Mouse (Mus musculus): ENCODE data around the gene Pithd1. TPM values are rescaled to one million over a fixed set of nuclear protein-coding genes. Genes with fewer than 3 reads are reported as not detected.
"Not testable (repeated sequence)": the region's sequence is repeated elsewhere in the genome, so short reads cannot be mapped to it uniquely, and the experiment has no call there.

The Pithd1 gene
- polyA plus RNA-seq, 1 experiment from 2014 or later = 44.8 TPM

DNA sequence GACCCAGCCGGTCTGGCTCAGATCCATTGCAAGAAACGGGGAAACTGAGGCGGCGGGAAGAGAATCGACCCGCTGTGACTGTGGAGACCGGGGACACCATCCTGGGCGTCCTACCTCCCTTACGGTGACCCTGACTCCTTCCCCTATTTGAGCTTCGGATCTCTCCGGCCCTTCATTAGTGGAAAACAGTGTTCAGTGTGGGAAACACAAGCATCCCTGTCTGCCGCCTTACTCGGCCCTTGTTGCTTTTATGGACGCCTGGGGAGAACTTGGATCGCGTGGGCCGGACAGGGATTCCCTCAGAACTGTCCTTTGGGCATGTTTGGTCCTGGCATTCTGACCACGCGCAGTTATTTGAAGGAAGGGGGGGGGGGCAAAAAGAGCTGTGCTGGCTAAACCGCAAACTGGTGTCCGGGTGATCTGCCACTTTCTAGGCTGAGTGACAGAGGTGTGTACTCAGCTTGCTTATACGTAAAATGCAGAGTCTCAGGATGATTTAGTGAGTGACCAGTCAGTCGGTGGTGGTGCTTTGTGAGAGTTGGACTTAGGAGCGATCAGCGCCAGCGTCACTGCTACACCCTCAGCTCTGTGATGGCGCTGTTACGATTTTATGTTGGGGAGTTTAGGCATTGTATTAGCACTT is 40.3 kb downstream of the Pithd1 start:
- Histone ChIP-seq H3K27ac (ENCODE audit: low read length) (peak overlapping the region; percentile 75), H3K4me1 (ENCODE audit: control insufficient read depth, insufficient read depth, low read length) (0 out of 2 replicates have a peak, but pooled peaks cover 6% of the 10 kb centered on the region), H3K9me3 (replicated peaks; ENCODE audit: control insufficient read depth, low read length) (no peaks in the 10 kb centered on the region), H3K4me3 (replicated peaks; ENCODE audit: low read length) (peak overlapping the region; percentile 83), H3K27me3 (ENCODE audit: control insufficient read depth, insufficient read depth, low read length) (no peaks in the 10 kb centered on the region), H3K4me2 (ENCODE audit: low read depth, low read length) (peak overlapping the region; percentile 82), H3K36me3 (ENCODE audit: control insufficient read depth, insufficient read depth, low read length) (peaks cover 10% of the 10 kb centered on the region), H3K9ac (ENCODE audit: low read length) (peak overlapping the region; percentile 86)
- peak; percentile 11; the same call in 1 of the 2 replicates for ATAC-seq (ENCODE audit: insufficient read depth, low FRiP score)
- WGBS = 1% methylated on average over 28 of the region's 28 CpGs

DNA sequence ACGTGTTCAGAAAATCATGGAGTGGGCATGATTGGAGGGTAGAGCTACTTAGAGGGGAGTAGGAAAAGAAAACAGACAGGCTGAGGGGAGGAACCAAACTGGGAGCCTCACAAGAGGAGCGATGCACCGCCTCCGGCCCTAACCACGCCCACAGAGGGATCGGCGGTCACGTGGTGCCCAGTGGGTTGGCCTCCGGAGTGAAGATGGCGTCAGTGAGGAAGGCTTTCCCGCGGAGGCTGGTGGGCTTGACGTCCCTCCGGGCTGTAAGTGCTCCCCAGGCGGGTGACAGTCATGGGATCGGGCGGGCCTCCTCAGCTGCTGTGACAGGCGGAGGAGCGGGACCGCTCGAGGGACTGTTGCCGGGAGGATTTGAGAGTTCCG is 40.8 kb downstream of the Pithd1 start, which contains the start of gene Hmgcl:
Hmgcl (plus strand) TSS at position 171 of the 381 bp plus-strand sequence.
- Histone ChIP-seq H3K27ac (ENCODE audit: low read length) (peak within 1 kb of the TSS; percentile 80), H3K4me2 (ENCODE audit: low read depth, low read length) (peak within 1 kb of the TSS; percentile 82), H3K27me3 (ENCODE audit: control insufficient read depth, insufficient read depth, low read length) (no peaks in the 10 kb centered on the region), H3K4me3 (replicated peaks; ENCODE audit: low read length) (peak within 1 kb of the TSS; percentile 83), H3K9ac (ENCODE audit: low read length) (peak within 1 kb of the TSS; percentile 86), H3K9me3 (replicated peaks; ENCODE audit: control insufficient read depth, low read length) (no peaks in the 10 kb centered on the region), H3K4me1 (ENCODE audit: control insufficient read depth, insufficient read depth, low read length) (0 out of 2 replicates have a peak, but pooled peaks cover 6% of the 10 kb centered on the region), H3K36me3 (ENCODE audit: control insufficient read depth, insufficient read depth, low read length) (peaks cover 6% of the 10 kb centered on the region)
- 0% methylated on average over 23 of the region's 23 CpGs for WGBS
- ATAC-seq (ENCODE audit: insufficient read depth, low FRiP score) = peak; percentile 93

DNA sequence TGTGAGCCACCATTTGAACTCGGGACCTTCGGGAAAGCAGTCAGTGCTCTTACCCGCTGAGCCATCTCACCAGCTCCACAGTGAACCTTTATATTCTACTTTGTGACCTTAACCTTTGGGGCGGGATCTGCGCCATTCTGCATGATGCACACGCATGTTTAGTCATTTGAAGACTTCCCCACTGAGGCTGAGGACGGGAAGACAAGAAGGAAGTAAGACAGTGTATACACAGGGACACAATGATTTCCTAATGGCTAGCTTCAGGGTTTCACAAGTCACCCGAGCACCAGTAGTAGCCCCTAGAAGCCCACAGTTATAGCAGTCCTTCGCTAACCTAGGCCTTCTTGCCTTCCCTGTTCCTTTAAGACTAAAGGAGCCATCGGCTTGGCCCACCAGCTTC is 41.4 kb downstream of the Pithd1 start:
- peak overlapping the region; percentile 80 for H3K27ac ChIP-seq (ENCODE audit: low read length)
- peak overlapping the region; percentile 82 for H3K4me2 ChIP-seq (ENCODE audit: low read depth, low read length)
- peak overlapping the region; percentile 86; the same call in 1 of the 2 replicates for H3K9ac ChIP-seq (ENCODE audit: low read length)
- WGBS = 66% methylated on average over 10 of the region's 10 CpGs
- no peaks in the 10 kb centered on the region for H3K27me3 ChIP-seq (ENCODE audit: control insufficient read depth, insufficient read depth, low read length)
- 0 out of 2 replicates have a peak, but pooled peaks cover under 1% of the 10 kb centered on the region for H3K36me3 ChIP-seq (ENCODE audit: control insufficient read depth, insufficient read depth, low read length)
- H3K4me3 ChIP-seq (replicated peaks; ENCODE audit: low read length) = peak overlapping the region; percentile 83
- H3K4me1 ChIP-seq (ENCODE audit: control insufficient read depth, insufficient read depth, low read length) = 0 out of 2 replicates have a peak, but pooled peaks cover 6% of the 10 kb centered on the region
- H3K9me3 ChIP-seq (replicated peaks; ENCODE audit: control insufficient read depth, low read length) = no peaks in the 10 kb centered on the region
- ATAC-seq (ENCODE audit: insufficient read depth, low FRiP score) = no peak

DNA sequence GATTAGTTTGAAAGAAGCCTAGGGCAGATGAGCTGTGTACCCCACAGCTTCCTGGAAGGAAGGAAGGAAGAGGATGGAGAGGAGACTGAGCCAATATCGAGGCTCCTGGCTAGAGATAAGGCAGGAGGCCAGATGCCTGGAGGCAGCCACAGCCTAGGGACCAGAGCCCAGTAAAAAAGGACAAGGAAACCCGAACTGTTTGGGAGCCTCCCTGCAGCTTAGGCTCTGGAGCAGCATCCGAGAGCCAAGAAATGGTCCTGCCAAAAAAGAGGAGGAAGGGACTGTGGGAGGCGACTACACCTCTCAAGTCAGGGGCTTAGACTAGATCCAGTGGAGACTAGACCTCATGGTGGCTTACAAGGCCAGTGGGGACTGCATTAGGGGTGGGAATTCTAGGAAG is 43.7 kb downstream of the Pithd1 start:
- 55% methylated on average over 4 of the region's 4 CpGs for WGBS
- ATAC-seq (ENCODE audit: insufficient read depth, low FRiP score) = no peak
- H3K9me3 ChIP-seq (replicated peaks; ENCODE audit: control insufficient read depth, low read length) = no peaks in the 10 kb centered on the region
- 0 out of 2 replicates have a peak, but pooled peaks cover 2% of the 10 kb centered on the region for H3K4me1 ChIP-seq (ENCODE audit: control insufficient read depth, insufficient read depth, low read length)
- peak overlapping the region; percentile 5; the same call in 1 of the 2 replicates for H3K27ac ChIP-seq (ENCODE audit: low read length)
- H3K4me3 ChIP-seq (replicated peaks; ENCODE audit: low read length) = no peak overlapping the region
- no peak overlapping the region for H3K4me2 ChIP-seq (ENCODE audit: low read depth, low read length)
- H3K9ac ChIP-seq (ENCODE audit: low read length) = no peak overlapping the region
- no peaks in the 10 kb centered on the region for H3K36me3 ChIP-seq (ENCODE audit: control insufficient read depth, insufficient read depth, low read length)
- H3K27me3 ChIP-seq (ENCODE audit: control insufficient read depth, insufficient read depth, low read length) = no peaks in the 10 kb centered on the region

DNA sequence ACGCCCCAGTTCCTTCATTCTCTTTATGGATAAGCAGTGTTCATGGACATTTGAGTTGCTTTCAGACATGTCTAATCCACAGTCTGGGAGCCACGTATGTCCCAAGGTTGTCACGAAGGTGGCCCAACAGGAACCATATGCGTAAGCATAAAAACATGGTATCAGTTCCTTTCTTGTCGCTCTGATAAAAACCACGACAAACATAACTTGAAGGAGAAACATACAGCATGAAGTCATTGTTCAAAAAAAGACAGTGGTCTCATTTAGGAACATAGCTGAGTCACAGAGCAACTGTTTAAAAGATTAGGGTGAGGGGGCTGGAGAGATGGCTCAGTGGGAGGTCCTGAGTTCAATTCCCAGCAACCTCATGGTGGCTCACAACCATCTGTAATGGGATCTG is 44.9 kb downstream of the Pithd1 start:
- no peaks in the 10 kb centered on the region for H3K36me3 ChIP-seq (ENCODE audit: control insufficient read depth, insufficient read depth, low read length)
- H3K4me3 ChIP-seq (replicated peaks; ENCODE audit: low read length) = no peak overlapping the region
- H3K27ac ChIP-seq (ENCODE audit: low read length) = no peak overlapping the region
- ATAC-seq (ENCODE audit: insufficient read depth, low FRiP score) = no peak
- no peaks in the 10 kb centered on the region for H3K27me3 ChIP-seq (ENCODE audit: control insufficient read depth, insufficient read depth, low read length)
- H3K4me2 ChIP-seq (ENCODE audit: low read depth, low read length) = no peak overlapping the region
- H3K9me3 ChIP-seq (replicated peaks; ENCODE audit: control insufficient read depth, low read length) = no peaks in the 10 kb centered on the region
- WGBS = 63% methylated on average over 6 of the region's 6 CpGs
- no peak overlapping the region for H3K9ac ChIP-seq (ENCODE audit: low read length)
- H3K4me1 ChIP-seq (ENCODE audit: control insufficient read depth, insufficient read depth, low read length) = 0 out of 2 replicates have a peak, but pooled peaks cover 2% of the 10 kb centered on the region

DNA sequence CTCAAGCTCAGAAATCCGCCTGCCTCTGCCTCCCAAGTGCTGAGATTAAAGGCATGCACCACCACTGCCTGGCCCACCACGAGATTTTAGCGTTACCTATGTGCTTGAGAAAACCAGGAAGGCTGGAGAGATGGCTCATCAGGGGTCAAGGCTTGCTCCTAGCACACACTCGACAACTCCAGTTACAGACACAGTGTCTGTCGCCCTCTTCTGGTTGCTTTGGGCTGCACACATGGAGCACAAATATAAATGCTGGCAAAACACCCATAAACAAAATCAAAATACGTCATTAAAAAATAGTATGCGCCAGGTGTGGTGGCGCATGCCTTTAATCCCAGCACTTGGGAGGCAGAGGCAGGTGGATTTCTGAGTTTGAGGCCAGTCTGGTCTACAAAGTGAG is 46.0 kb downstream of the Pithd1 start:
- not testable (repeated sequence) for H3K4me2 ChIP-seq (ENCODE audit: low read depth, low read length); H3K27ac ChIP-seq (ENCODE audit: low read length); H3K9me3 ChIP-seq (replicated peaks; ENCODE audit: control insufficient read depth, low read length); H3K36me3 ChIP-seq (ENCODE audit: control insufficient read depth, insufficient read depth, low read length); H3K4me3 ChIP-seq (replicated peaks; ENCODE audit: low read length); ATAC-seq (ENCODE audit: insufficient read depth, low FRiP score); H3K4me1 ChIP-seq (ENCODE audit: control insufficient read depth, insufficient read depth, low read length); H3K27me3 ChIP-seq (ENCODE audit: control insufficient read depth, insufficient read depth, low read length); H3K9ac ChIP-seq (ENCODE audit: low read length)
- 86% methylated on average over 8 of the region's 8 CpGs for WGBS

DNA sequence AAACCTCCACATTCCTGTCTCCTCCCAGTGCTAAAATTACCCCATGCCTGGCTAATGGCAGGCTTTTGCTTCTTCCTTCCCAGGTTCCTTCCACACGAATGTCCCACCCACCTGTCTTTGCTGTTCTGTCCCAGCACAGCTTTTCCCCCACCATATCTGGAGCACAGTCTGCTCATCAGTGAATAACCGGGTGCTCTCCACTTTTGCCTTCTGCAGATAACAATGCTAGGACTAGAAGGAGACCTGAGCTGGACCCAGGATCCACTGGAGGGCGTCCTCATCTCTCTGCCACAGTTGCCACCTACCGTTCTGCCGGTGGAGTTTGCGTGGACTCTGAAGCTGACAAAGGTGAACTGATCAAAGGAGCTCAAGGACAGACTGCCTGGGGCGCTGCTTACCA is 48.2 kb downstream of the Pithd1 start:
- H3K36me3 ChIP-seq (ENCODE audit: control insufficient read depth, insufficient read depth, low read length) = peaks cover 5% of the 10 kb centered on the region; the same call in 1 of the 2 replicates
- H3K4me1 ChIP-seq (ENCODE audit: control insufficient read depth, insufficient read depth, low read length) = peaks cover 2% of the 10 kb centered on the region; the same call in 1 of the 2 replicates
- H3K9me3 ChIP-seq (replicated peaks; ENCODE audit: control insufficient read depth, low read length) = no peaks in the 10 kb centered on the region
- ATAC-seq (ENCODE audit: insufficient read depth, low FRiP score) = no peak
- H3K4me2 ChIP-seq (ENCODE audit: low read depth, low read length) = no peak overlapping the region
- no peaks in the 10 kb centered on the region for H3K27me3 ChIP-seq (ENCODE audit: control insufficient read depth, insufficient read depth, low read length)
- H3K27ac ChIP-seq (ENCODE audit: low read length) = no peak overlapping the region
- no peak overlapping the region for H3K4me3 ChIP-seq (replicated peaks; ENCODE audit: low read length)
- 82% methylated on average over 7 of the region's 7 CpGs for WGBS
- no peak overlapping the region for H3K9ac ChIP-seq (ENCODE audit: low read length)

DNA sequence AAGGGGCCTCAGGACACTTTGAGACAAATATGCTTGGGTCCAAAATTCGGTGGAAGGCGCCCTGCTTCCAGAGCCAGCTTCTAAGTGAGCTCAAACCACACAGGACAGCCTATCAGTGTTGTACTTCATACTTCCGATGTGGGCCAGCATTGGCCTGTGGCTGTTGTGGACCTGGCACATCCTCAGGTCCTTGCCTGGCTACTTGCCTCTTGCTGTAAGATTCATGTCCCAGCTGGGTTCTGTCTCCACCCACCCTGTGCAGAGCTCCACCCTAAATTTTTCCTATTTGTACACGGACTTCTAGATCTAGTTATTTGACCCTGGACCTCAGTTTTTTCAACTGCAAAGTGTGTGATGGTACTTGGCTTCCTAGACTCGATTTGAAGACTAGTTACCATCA is 51.6 kb downstream of the Pithd1 start:
- Histone ChIP-seq H3K4me1 (ENCODE audit: control insufficient read depth, insufficient read depth, low read length) (peaks cover 2% of the 10 kb centered on the region; the same call in 1 of the 2 replicates), H3K4me2 (ENCODE audit: low read depth, low read length) (no peak overlapping the region), H3K9ac (ENCODE audit: low read length) (no peak overlapping the region), H3K27me3 (ENCODE audit: control insufficient read depth, insufficient read depth, low read length) (no peaks in the 10 kb centered on the region), H3K27ac (ENCODE audit: low read length) (no peak overlapping the region), H3K9me3 (replicated peaks; ENCODE audit: control insufficient read depth, low read length) (no peaks in the 10 kb centered on the region), H3K36me3 (ENCODE audit: control insufficient read depth, insufficient read depth, low read length) (peaks cover 5% of the 10 kb centered on the region; the same call in 1 of the 2 replicates), H3K4me3 (replicated peaks; ENCODE audit: low read length) (no peak overlapping the region)
- 69% methylated on average over 5 of the region's 5 CpGs for WGBS
- no peak for ATAC-seq (ENCODE audit: insufficient read depth, low FRiP score)

DNA sequence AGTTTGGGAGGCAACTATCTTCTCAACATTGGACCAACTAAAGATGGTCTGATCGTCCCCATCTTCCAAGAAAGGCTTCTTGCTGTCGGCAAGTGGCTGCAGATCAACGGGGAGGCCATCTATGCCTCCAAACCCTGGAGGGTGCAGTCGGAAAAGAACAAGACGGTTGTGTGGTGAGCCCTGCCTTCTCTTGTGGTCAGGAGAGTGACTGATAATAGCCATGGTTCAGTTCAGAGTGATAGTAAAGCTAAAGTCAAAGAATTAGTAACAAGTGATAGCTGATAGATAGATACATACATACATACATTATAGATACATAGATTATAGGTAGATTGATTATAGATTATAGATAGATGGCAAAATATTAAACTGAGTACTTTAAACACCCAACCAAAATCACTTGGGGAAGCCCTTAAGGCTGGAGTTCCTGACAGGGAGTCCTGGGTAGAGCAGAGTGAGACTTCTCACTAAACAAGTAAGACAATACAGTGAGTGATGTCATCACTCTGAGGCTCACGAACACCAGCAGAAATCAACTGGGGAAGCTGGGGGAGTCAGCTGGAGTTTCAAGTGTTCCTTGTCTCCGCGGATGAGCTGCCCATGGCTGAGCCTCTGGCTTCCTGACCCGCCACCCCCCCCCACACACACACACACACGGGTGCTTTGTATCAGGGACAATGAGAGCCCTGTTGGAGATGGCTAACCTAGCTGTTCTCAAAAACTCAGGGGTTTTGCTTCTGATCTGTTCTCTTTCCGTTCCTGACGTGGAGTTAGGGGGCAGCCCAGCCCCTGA is 52.2 kb downstream of the Pithd1 start:
- Histone ChIP-seq H3K4me3 (replicated peaks; ENCODE audit: low read length) (no peak overlapping the region), H3K9ac (ENCODE audit: low read length) (no peak overlapping the region), H3K36me3 (ENCODE audit: control insufficient read depth, insufficient read depth, low read length) (peaks cover 5% of the 10 kb centered on the region; the same call in 1 of the 2 replicates), H3K4me2 (ENCODE audit: low read depth, low read length) (no peak overlapping the region), H3K4me1 (ENCODE audit: control insufficient read depth, insufficient read depth, low read length) (peaks cover 2% of the 10 kb centered on the region; the same call in 1 of the 2 replicates), H3K27ac (ENCODE audit: low read length) (no peak overlapping the region), H3K9me3 (replicated peaks; ENCODE audit: control insufficient read depth, low read length) (no peaks in the 10 kb centered on the region), H3K27me3 (ENCODE audit: control insufficient read depth, insufficient read depth, low read length) (no peaks in the 10 kb centered on the region)
- no peak for ATAC-seq (ENCODE audit: insufficient read depth, low FRiP score)
- WGBS = 65% methylated on average over 12 of the region's 12 CpGs

Measured in stomach, embryonic 16.5 days (tissue).